Mouse (Mus musculus): ENCODE results near the gene Rcc1l. TPM values are rescaled to one million over a fixed set of nuclear protein-coding genes. Genes with fewer than 3 reads are reported as not detected.
A peak's percentile ranks its signal among the peaks of the same experiment; 100 is the strongest.

Gene Rcc1l
- 16.9 TPM for polyA plus RNA-seq (2012; fragmentation: generic; extraction: Trizol)

DNA sequence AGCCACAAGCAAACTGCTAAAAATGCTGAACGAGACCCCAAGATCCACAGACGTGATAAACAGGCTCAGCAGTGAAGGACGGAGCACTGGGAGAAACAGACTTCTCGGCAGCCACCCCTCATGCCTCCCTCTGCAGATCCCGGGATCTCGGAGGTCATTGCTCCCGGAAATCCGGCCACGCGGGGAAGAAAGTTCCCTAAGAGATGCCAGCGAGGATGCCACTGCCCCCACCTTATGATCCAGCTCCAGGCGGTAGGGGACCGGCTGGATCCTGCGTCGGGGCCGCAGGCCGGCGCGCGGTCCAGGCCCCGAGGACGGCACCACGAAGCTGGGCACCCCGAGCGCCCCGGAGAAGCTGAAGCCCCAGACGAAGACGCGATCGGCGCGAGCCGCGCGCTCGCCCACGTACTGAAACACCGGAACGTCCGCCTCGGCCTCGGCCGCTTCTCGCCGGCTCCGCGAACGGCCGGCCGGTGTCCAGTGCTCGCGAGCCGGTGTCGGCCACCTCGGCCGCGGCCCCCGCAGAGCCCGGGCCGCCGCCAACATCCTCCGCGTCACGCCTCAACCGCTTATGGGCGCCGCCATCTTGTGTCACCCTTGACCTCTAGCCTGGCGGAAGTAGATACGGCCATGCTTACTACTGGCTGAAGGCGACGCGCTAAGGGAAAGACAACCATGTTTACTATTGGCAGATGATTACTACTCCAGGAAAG, at the start of gene Rcc1l:
TSS of gene Rcc1l (minus strand) at position 606 of the 713 bp plus-strand sequence.
- H3K4me3 ChIP-seq = peak within 1 kb of the TSS; percentile 47
- H3ac ChIP-seq (ENCODE audit: control insufficient read depth, insufficient read length) = peak within 1 kb of the TSS; percentile 58
- no peaks in the 10 kb centered on the region for H3K27me3 ChIP-seq (ENCODE audit: control insufficient read depth, insufficient read depth, insufficient read length)
- H3K4me2 ChIP-seq (ENCODE audit: low read depth) = peak within 1 kb of the TSS; percentile 79
- no peaks in the 10 kb centered on the region for H3K36me3 ChIP-seq (ENCODE audit: control insufficient read depth, insufficient read depth)
- H3K79me2 ChIP-seq (ENCODE audit: control insufficient read depth, insufficient read depth) = peaks cover 30% of the 10 kb centered on the region
- TF ChIP-seq POLR2A (IDR thresholded peaks at IDR 0.05; ENCODE audit: insufficient read length, low read depth) (peak; percentile 50), MYOD1 (IDR thresholded peaks at IDR 0.05; ENCODE audit: control insufficient read depth in 1 of 3, insufficient read length in 2 of 3, low read depth in 2 of 3) (no peak), MAX (IDR thresholded peaks at IDR 0.05; ENCODE audit: low read depth) (peak; percentile 48), SRF (IDR thresholded peaks at IDR 0.05; ENCODE audit: control insufficient read depth, insufficient read length, low read depth) (no peak), POLR2AphosphoS2 (IDR thresholded peaks at IDR 0.05; ENCODE audit: insufficient read length, low read depth) (peak; percentile 45)

DNA sequence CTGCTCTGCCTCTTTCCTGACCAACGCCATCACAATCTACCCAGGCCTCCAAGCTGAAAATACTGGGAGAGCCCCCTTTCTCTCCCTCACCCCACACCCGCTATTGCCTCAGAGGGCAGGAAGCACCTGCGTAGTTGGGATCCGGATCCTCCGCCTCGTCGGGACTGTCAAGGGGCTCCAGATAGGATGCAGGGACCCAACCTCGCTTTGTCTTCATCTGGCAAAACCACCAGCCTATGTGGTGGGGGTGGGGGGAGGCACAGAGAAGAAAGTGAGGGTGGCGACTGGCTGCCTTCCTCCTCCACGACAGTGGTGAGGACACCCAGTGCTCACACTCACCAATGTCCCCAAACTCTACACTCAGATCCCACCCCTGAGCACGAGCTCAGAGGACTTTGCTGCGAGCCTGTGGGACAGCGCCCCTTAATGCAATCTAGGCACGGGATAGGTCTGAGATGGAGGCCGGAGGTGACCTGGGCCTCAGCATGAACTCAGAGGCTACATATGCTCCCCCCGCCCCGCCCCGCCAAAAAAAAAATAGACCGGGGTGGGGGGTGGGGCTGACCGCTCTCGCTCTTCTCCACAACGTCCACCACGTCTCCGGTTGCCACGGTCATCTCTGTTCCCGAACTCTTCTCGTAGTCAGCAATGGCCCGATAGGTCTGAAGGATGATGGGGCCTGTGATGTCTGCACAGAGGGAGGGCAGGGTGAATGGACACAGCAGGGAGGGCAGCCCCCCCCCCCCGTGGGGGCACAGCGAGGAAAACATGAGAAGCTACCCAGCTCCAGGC, 48.7 kb upstream of the Rcc1l start:
- H3K4me3 ChIP-seq = no peak overlapping the region
- H3K36me3 ChIP-seq (ENCODE audit: control insufficient read depth, insufficient read depth) = no peaks in the 10 kb centered on the region
- TF ChIP-seq TCF12 (IDR thresholded peaks at IDR 0.05; ENCODE audit: insufficient read depth, poor library complexity, severe bottlenecking) = no peak
- TF ChIP-seq USF1 (IDR thresholded peaks at IDR 0.05; ENCODE audit: low read depth) = no peak
- no peaks in the 10 kb centered on the region for H3K27me3 ChIP-seq (ENCODE audit: control insufficient read depth, insufficient read depth, insufficient read length)
- no peak overlapping the region for H3K4me2 ChIP-seq (ENCODE audit: low read depth)
- H3K79me2 ChIP-seq (ENCODE audit: control insufficient read depth, insufficient read depth) = no peaks in the 10 kb centered on the region
- no peak overlapping the region for H3ac ChIP-seq (ENCODE audit: control insufficient read depth, insufficient read length)

DNA sequence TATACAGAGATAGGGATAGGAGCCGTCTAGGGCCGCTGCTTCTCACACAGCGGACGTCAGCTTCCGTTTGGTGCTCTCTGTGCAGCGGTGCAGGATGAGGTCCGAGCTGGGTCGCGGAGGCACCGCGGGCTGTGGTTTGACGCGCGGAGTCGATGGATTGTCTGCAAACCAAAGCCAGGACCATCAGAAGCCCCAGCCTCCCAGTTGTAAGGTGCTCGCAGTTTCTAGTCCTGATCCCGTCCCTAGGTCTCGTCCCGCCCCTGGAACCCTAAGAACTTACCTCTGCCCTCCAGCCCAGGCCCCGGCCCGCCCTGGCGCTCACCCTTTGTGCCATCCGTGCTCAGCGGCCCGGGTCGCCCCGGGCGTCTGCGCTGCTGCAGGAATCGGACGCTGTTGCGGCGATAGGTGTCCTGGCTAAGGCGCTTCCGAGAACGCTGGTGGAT, 45.2 kb upstream of the Rcc1l start:
- no peaks in the 10 kb centered on the region for H3K27me3 ChIP-seq (ENCODE audit: control insufficient read depth, insufficient read depth, insufficient read length)
- H3K4me3 ChIP-seq = no peak overlapping the region
- no peaks in the 10 kb centered on the region for H3K36me3 ChIP-seq (ENCODE audit: control insufficient read depth, insufficient read depth)
- no peak overlapping the region for H3K4me2 ChIP-seq (ENCODE audit: low read depth)
- H3ac ChIP-seq (ENCODE audit: control insufficient read depth, insufficient read length) = no peak overlapping the region
- TF ChIP-seq MYOD1 (IDR thresholded peaks at IDR 0.05; ENCODE audit: control insufficient read depth in 1 of 3, insufficient read length in 2 of 3, low read depth in 2 of 3) (no peak), E2F4 (IDR thresholded peaks at IDR 0.05; ENCODE audit: insufficient read depth) (no peak), POLR2AphosphoS2 (IDR thresholded peaks at IDR 0.05; ENCODE audit: insufficient read length, low read depth) (no peak), USF1 (IDR thresholded peaks at IDR 0.05; ENCODE audit: low read depth) (no peak), MYOG (IDR thresholded peaks at IDR 0.05; ENCODE audit: control insufficient read depth in 1 of 3, insufficient read depth in 1 of 3, insufficient read length in 2 of 3, low read depth in 2 of 3) (no peak), CEBPB (IDR thresholded peaks at IDR 0.05; ENCODE audit: insufficient read depth, poor library complexity, severe bottlenecking) (no peak), MAX (IDR thresholded peaks at IDR 0.05; ENCODE audit: low read depth) (no peak), REST (IDR thresholded peaks at IDR 0.05; ENCODE audit: insufficient read depth, insufficient read length) (no peak), SRF (IDR thresholded peaks at IDR 0.05; ENCODE audit: control insufficient read depth, insufficient read length, low read depth) (no peak), TCF3 (IDR thresholded peaks at IDR 0.05; ENCODE audit: insufficient read length, low read depth) (no peak), TCF12 (IDR thresholded peaks at IDR 0.05; ENCODE audit: insufficient read depth, poor library complexity, severe bottlenecking) (no peak), POLR2A (IDR thresholded peaks at IDR 0.05; ENCODE audit: insufficient read length, low read depth) (no peak)
- H3K79me2 ChIP-seq (ENCODE audit: control insufficient read depth, insufficient read depth) = no peaks in the 10 kb centered on the region

DNA sequence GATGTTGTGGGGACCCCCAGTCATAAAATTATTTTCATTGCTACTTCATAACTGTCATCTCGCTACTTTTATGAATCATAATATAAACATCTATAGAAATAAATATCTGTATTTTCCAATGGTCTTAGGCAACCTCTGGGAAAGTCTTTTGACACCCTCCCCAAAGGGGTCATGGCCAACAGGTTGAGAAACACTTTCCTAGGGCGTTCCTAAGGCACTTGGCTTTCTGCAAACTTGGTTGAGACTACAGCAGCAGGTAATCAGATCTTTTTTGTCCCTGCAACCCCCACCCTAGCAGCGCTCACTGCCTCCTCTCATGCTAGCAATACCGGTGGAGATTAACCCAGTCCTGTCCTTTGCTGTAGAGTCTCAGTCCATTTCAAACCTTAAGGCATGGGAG, 44.7 kb upstream of the Rcc1l start:
- no peak overlapping the region for H3ac ChIP-seq (ENCODE audit: control insufficient read depth, insufficient read length)
- no peaks in the 10 kb centered on the region for H3K27me3 ChIP-seq (ENCODE audit: control insufficient read depth, insufficient read depth, insufficient read length)
- H3K79me2 ChIP-seq (ENCODE audit: control insufficient read depth, insufficient read depth) = no peaks in the 10 kb centered on the region
- no peak overlapping the region for H3K4me3 ChIP-seq
- TF ChIP-seq CEBPB (IDR thresholded peaks at IDR 0.05; ENCODE audit: insufficient read depth, poor library complexity, severe bottlenecking) (no peak), USF1 (IDR thresholded peaks at IDR 0.05; ENCODE audit: low read depth) (no peak), TCF3 (IDR thresholded peaks at IDR 0.05; ENCODE audit: insufficient read length, low read depth) (no peak), MAX (IDR thresholded peaks at IDR 0.05; ENCODE audit: low read depth) (no peak), E2F4 (IDR thresholded peaks at IDR 0.05; ENCODE audit: insufficient read depth) (no peak), SRF (IDR thresholded peaks at IDR 0.05; ENCODE audit: control insufficient read depth, insufficient read length, low read depth) (no peak), MYOG (IDR thresholded peaks at IDR 0.05; ENCODE audit: control insufficient read depth in 1 of 3, insufficient read depth in 1 of 3, insufficient read length in 2 of 3, low read depth in 2 of 3) (no peak), POLR2A (IDR thresholded peaks at IDR 0.05; ENCODE audit: insufficient read length, low read depth) (no peak), MYOD1 (IDR thresholded peaks at IDR 0.05; ENCODE audit: control insufficient read depth in 1 of 3, insufficient read length in 2 of 3, low read depth in 2 of 3) (no peak), TCF12 (IDR thresholded peaks at IDR 0.05; ENCODE audit: insufficient read depth, poor library complexity, severe bottlenecking) (no peak), POLR2AphosphoS2 (IDR thresholded peaks at IDR 0.05; ENCODE audit: insufficient read length, low read depth) (no peak), REST (IDR thresholded peaks at IDR 0.05; ENCODE audit: insufficient read depth, insufficient read length) (no peak)
- no peaks in the 10 kb centered on the region for H3K36me3 ChIP-seq (ENCODE audit: control insufficient read depth, insufficient read depth)
- no peak overlapping the region for H3K4me2 ChIP-seq (ENCODE audit: low read depth)
